Mouse (Mus musculus) limb, embryonic 10.5 days (tissue): ENCODE results near the gene Ppp2r1a. TPM values are rescaled to one million over a fixed set of nuclear protein-coding genes. Genes with fewer than 3 reads are reported as not detected.

Source experiments
- DNase-seq: peaks from one replicate; pipeline ENCODE4 v3.0.0-alpha.2; 2017; ENCODE audit warnings: low spot score
- H3K27ac ChIP-seq: fragments of 300-500 bp; sonication (generic); 2 replicates; pipeline ENCODE4 v1.5.1; 2016; ENCODE audit warnings: mild to moderate bottlenecking
- H3K27me3 ChIP-seq: fragments of 300-500 bp; sonication (generic); 2 replicates; pipeline ENCODE4 v1.6.1; 2016; ENCODE audit warnings: low read depth, mild to moderate bottlenecking; ENCODE audit not compliant: poor library complexity, severe bottlenecking
- H3K36me3 ChIP-seq: fragments of 300-500 bp; sonication (generic); 2 replicates; pipeline ENCODE4 v1.6.1; 2016; ENCODE audit warnings: mild to moderate bottlenecking, moderate library complexity
- H3K4me1 ChIP-seq: fragments of 300-500 bp; sonication (generic); 2 replicates; pipeline ENCODE4 v1.6.1; 2016
- H3K4me3 ChIP-seq: fragments of 300-500 bp; sonication (generic); 2 replicates; pipeline ENCODE4 v1.5.1; 2016; ENCODE audit warnings: mild to moderate bottlenecking, moderate library complexity
- H3K9me3 ChIP-seq: fragments of 300-500 bp; sonication (generic); replicated peaks from 2 replicates; pipeline ENCODE4 v1.6.1; 2016; ENCODE audit warnings: mild to moderate bottlenecking
- WGBS: fragments of 180-500 bp; shearing (Covaris S2); methylation state at CpG from one replicate; pipeline ENCODE4 v1.1.7; 2016; 5-methylcytosine and 5-hydroxymethylcytosine counted together
- polyA plus RNA-seq: library from polyadenylated mRNA; unstranded; fragments of >200 nt; fragmentation: Nextera tagmentation; extraction: Ambion mirVana; gene quantifications from 2 replicates; pipeline ENCODE4 v1.2.1, GENCODE M21; 2016

Gene Ppp2r1a
- polyA plus RNA-seq: 432 and 440 TPM in 2 replicates

- Histone ChIP-seq H3K27ac (peak within 1 kb of the TSS; percentile 95), H3K4me1 (peaks cover 12% of the 10 kb centered on the region), H3K9me3 (no peaks in the 10 kb centered on the region), H3K4me3 (peak within 1 kb of the TSS; percentile 71), H3K27me3 (no peaks in the 10 kb centered on the region), H3K36me3 (no peaks in the 10 kb centered on the region)
- DNase-seq: peak; percentile 94
- under 1% methylated on average over 69 of the region's 69 CpGs for WGBS
Measured at GRCm38 (mm10) chr17:20944985-20945891, at the start of gene Ppp2r1a. TSS of gene Ppp2r1a (plus strand) at chr17:20945311.

GRCm38 (mm10) chr17:20904991-20905390 is 40.1 kb upstream of the Ppp2r1a start, which contains the start of gene Vmn1r231:
TSS of gene Vmn1r231 (minus strand) at chr17:20905091.
- H3K9me3 ChIP-seq: no peaks in the 10 kb centered on the region
- H3K36me3 ChIP-seq: no peaks in the 10 kb centered on the region
- no peaks in the 10 kb centered on the region for H3K27me3 ChIP-seq
- 76% methylated on average over 2 of the region's 2 CpGs for WGBS
- no peak for DNase-seq
- H3K27ac ChIP-seq: no peak within 1 kb of the TSS
- H3K4me1 ChIP-seq: no peaks in the 10 kb centered on the region
- H3K4me3 ChIP-seq: no peak within 1 kb of the TSS

- no peak within 1 kb of the TSS for H3K27ac ChIP-seq
- H3K9me3 ChIP-seq: no peaks in the 10 kb centered on the region
- 54% methylated on average over 1 of the region's 1 CpGs for WGBS
- H3K4me3 ChIP-seq: no peak within 1 kb of the TSS
- H3K36me3 ChIP-seq: no peaks in the 10 kb centered on the region
- DNase-seq: no peak
- no peaks in the 10 kb centered on the region for H3K4me1 ChIP-seq
- H3K27me3 ChIP-seq: no peaks in the 10 kb centered on the region
Measured at GRCm38 (mm10) chr17:20919614-20920013, 25.5 kb upstream of the Ppp2r1a start, which contains the start of gene Vmn1r232. TSS of gene Vmn1r232 (minus strand) at chr17:20919714.

- 65% methylated on average over 3 of the region's 3 CpGs for WGBS
Measured at GRCm38 (mm10) chr17:20944226-20944625, 885 bp upstream of the Ppp2r1a start.

GRCm38 (mm10) chr17:20946026-20946565 is 985 bp downstream of the Ppp2r1a start:
- 3% methylated on average over 13 of the region's 13 CpGs for WGBS
- DNase-seq: peak; percentile 41
- Histone ChIP-seq H3K36me3 (peaks cover 6% of the 10 kb centered on the region), H3K4me3 (peak overlapping the region; percentile 71), H3K4me1 (peaks cover 12% of the 10 kb centered on the region), H3K27me3 (no peaks in the 10 kb centered on the region), H3K9me3 (no peaks in the 10 kb centered on the region), H3K27ac (peak overlapping the region; percentile 95)

More at GRCm38 (mm10) chr17:20944226-20944625, 885 bp upstream of the Ppp2r1a start:
- no peaks in the 10 kb centered on the region for H3K36me3 ChIP-seq
- peak overlapping the region; percentile 95 for H3K27ac ChIP-seq
- peaks cover 12% of the 10 kb centered on the region for H3K4me1 ChIP-seq
- H3K9me3 ChIP-seq: no peaks in the 10 kb centered on the region
- no peaks in the 10 kb centered on the region for H3K27me3 ChIP-seq
- DNase-seq: no peak
- peak overlapping the region; percentile 71 for H3K4me3 ChIP-seq

GRCm38 (mm10) chr17:20946636-20947035 is 1.5 kb downstream of the Ppp2r1a start:
- Histone ChIP-seq H3K4me1 (peaks cover 12% of the 10 kb centered on the region), H3K27me3 (no peaks in the 10 kb centered on the region), H3K36me3 (peaks cover 11% of the 10 kb centered on the region), H3K27ac (peak overlapping the region; percentile 95), H3K4me3 (peak overlapping the region; percentile 71), H3K9me3 (no peaks in the 10 kb centered on the region)
- no peak for DNase-seq

GRCm38 (mm10) chr17:20960386-20960785 is 15.3 kb downstream of the Ppp2r1a start:
- 96% methylated on average over 5 of the region's 5 CpGs for WGBS
- no peak overlapping the region for H3K27ac ChIP-seq
- no peak overlapping the region for H3K4me3 ChIP-seq
- H3K36me3 ChIP-seq: peaks cover 100% of the 10 kb centered on the region
- DNase-seq: no peak
- no peaks in the 10 kb centered on the region for H3K4me1 ChIP-seq
- no peaks in the 10 kb centered on the region for H3K27me3 ChIP-seq
- no peaks in the 10 kb centered on the region for H3K9me3 ChIP-seq

- H3K9me3 ChIP-seq: no peaks in the 10 kb centered on the region
- no peak overlapping the region for H3K4me3 ChIP-seq
- DNase-seq: no peak
- H3K27me3 ChIP-seq: no peaks in the 10 kb centered on the region
- 96% methylated on average over 4 of the region's 4 CpGs for WGBS
- H3K4me1 ChIP-seq: no peaks in the 10 kb centered on the region
- H3K27ac ChIP-seq: no peak overlapping the region
- H3K36me3 ChIP-seq: peaks cover 96% of the 10 kb centered on the region
Measured at GRCm38 (mm10) chr17:20965421-20965820, 20.3 kb downstream of the Ppp2r1a start.

- Histone ChIP-seq H3K9me3 (no peaks in the 10 kb centered on the region), H3K4me3 (no peak overlapping the region), H3K27me3 (no peaks in the 10 kb centered on the region), H3K4me1 (no peaks in the 10 kb centered on the region), H3K36me3 (peaks cover 83% of the 10 kb centered on the region), H3K27ac (no peak overlapping the region)
- no peak for DNase-seq
Measured at GRCm38 (mm10) chr17:20966681-20967080, 21.6 kb downstream of the Ppp2r1a start.

GRCm38 (mm10) chr17:20993716-20994115 is 48.6 kb downstream of the Ppp2r1a start:
- Histone ChIP-seq H3K27me3 (no peaks in the 10 kb centered on the region), H3K4me1 (no peaks in the 10 kb centered on the region), H3K4me3 (no peak overlapping the region), H3K9me3 (no peaks in the 10 kb centered on the region), H3K36me3 (no peaks in the 10 kb centered on the region), H3K27ac (no peak overlapping the region)
- 85% methylated on average over 2 of the region's 2 CpGs for WGBS
- no peak for DNase-seq

- Histone ChIP-seq H3K4me1 (no peaks in the 10 kb centered on the region), H3K4me3 (no peak within 1 kb of the TSS), H3K36me3 (no peaks in the 10 kb centered on the region), H3K9me3 (no peaks in the 10 kb centered on the region), H3K27ac (no peak within 1 kb of the TSS), H3K27me3 (no peaks in the 10 kb centered on the region)
- no peak for DNase-seq
Measured at GRCm38 (mm10) chr17:20996364-20996763, 51.3 kb downstream of the Ppp2r1a start, which contains the start of gene Vmn1r233. TSS of gene Vmn1r233 (minus strand) at chr17:20996464.

- 6% methylated on average over 36 of the region's 36 CpGs for WGBS
- peaks cover 26% of the 10 kb centered on the region for H3K36me3 ChIP-seq
- DNase-seq: peak; percentile 82
Measured at GRCm38 (mm10) chr17:21008382-21009331, 63.5 kb downstream of the Ppp2r1a start, which contains the start of gene Zfp160. TSS of gene Zfp160 (plus strand) at chr17:21008903.

More at GRCm38 (mm10) chr17:21008382-21009331, 63.5 kb downstream of the Ppp2r1a start, which contains the start of gene Zfp160:
- peak within 1 kb of the TSS; percentile 92 for H3K27ac ChIP-seq
- H3K9me3 ChIP-seq: no peaks in the 10 kb centered on the region
- peak within 1 kb of the TSS; percentile 83 for H3K4me3 ChIP-seq
- H3K27me3 ChIP-seq: no peaks in the 10 kb centered on the region
- peaks cover 11% of the 10 kb centered on the region for H3K4me1 ChIP-seq
